Mouse (Mus musculus): ENCODE results near the gene Gprin2. TPM values are rescaled to one million over a fixed set of nuclear protein-coding genes. Genes with fewer than 3 reads are reported as not detected.

Gene Gprin2
- 1 to 10 TPM; 1.1 to 1.6 TPM for total RNA-seq (2021)
- long read RNA-seq, experiment 1, full-length matches to known transcripts: 1 of 1 reads
- long read RNA-seq, experiment 1, partial matches to known transcripts: 0 of 1 reads
- long read RNA-seq, experiment 1, other reads (novel, unspliced or antisense): 0 of 1 reads
- long read RNA-seq, experiment 2: 0 reads

- peak; percentile 38 to 65 for DNase-seq
These were observed at the start of gene Gprin2 for GRCm38 (mm10) chr14:34201231-34202035. Gprin2 (minus strand) TSS chr14:34201653.

GRCm38 (mm10) chr14:34240676-34241075, 39.2 kb upstream of the Gprin2 start:
- DNase-seq: no peak

GRCm38 (mm10) chr14:34240263-34240662, 38.8 kb upstream of the Gprin2 start:
- no peak for DNase-seq

- DNase-seq: peak; percentile 77 to 82
These were observed 33.4 kb upstream of the Gprin2 start for GRCm38 (mm10) chr14:34234630-34235380.

- DNase-seq: no peak
These were observed 32.4 kb upstream of the Gprin2 start for GRCm38 (mm10) chr14:34233846-34234245.

- DNase-seq: no peak
These were observed 31.6 kb upstream of the Gprin2 start for GRCm38 (mm10) chr14:34232866-34233680.

GRCm38 (mm10) chr14:34232340-34232739, 30.9 kb upstream of the Gprin2 start:
- DNase-seq: no peak

- DNase-seq: no peak
These were observed 27.5 kb upstream of the Gprin2 start for GRCm38 (mm10) chr14:34228830-34229506.

- DNase-seq: no peak
These were observed 26.5 kb upstream of the Gprin2 start for GRCm38 (mm10) chr14:34227981-34228380.

- no peak for DNase-seq
These were observed 25.1 kb upstream of the Gprin2 start for GRCm38 (mm10) chr14:34226566-34226965.

GRCm38 (mm10) chr14:34225986-34226385, 24.5 kb upstream of the Gprin2 start:
- DNase-seq: no peak

GRCm38 (mm10) chr14:34223362-34223898, 22.0 kb upstream of the Gprin2 start:
- DNase-seq: no peak

- no peak for DNase-seq
These were observed 20.1 kb upstream of the Gprin2 start for GRCm38 (mm10) chr14:34221416-34222077.

GRCm38 (mm10) chr14:34220426-34220825, 19.0 kb upstream of the Gprin2 start:
- no peak for DNase-seq

- peak in 1 of 2 experiments; percentile 27 for DNase-seq
These were observed 18.3 kb upstream of the Gprin2 start for GRCm38 (mm10) chr14:34219786-34220198.

GRCm38 (mm10) chr14:34219295-34219694, 17.8 kb upstream of the Gprin2 start, which contains the start of gene Syt15:
Syt15 (plus strand) TSS chr14:34219595.
- no peak for DNase-seq

- peak; percentile 26 to 56 for DNase-seq
These were observed 14.1 kb upstream of the Gprin2 start for GRCm38 (mm10) chr14:34215451-34216127.

- DNase-seq: no peak
These were observed 8.5 kb upstream of the Gprin2 start for GRCm38 (mm10) chr14:34209942-34210341.

- no peak for DNase-seq
These were observed 7.6 kb upstream of the Gprin2 start for GRCm38 (mm10) chr14:34209080-34209479.

- DNase-seq: peak; percentile 50 to 72
These were observed 7.2 kb upstream of the Gprin2 start for GRCm38 (mm10) chr14:34208651-34209050.
